In the genomic region with DNA sequence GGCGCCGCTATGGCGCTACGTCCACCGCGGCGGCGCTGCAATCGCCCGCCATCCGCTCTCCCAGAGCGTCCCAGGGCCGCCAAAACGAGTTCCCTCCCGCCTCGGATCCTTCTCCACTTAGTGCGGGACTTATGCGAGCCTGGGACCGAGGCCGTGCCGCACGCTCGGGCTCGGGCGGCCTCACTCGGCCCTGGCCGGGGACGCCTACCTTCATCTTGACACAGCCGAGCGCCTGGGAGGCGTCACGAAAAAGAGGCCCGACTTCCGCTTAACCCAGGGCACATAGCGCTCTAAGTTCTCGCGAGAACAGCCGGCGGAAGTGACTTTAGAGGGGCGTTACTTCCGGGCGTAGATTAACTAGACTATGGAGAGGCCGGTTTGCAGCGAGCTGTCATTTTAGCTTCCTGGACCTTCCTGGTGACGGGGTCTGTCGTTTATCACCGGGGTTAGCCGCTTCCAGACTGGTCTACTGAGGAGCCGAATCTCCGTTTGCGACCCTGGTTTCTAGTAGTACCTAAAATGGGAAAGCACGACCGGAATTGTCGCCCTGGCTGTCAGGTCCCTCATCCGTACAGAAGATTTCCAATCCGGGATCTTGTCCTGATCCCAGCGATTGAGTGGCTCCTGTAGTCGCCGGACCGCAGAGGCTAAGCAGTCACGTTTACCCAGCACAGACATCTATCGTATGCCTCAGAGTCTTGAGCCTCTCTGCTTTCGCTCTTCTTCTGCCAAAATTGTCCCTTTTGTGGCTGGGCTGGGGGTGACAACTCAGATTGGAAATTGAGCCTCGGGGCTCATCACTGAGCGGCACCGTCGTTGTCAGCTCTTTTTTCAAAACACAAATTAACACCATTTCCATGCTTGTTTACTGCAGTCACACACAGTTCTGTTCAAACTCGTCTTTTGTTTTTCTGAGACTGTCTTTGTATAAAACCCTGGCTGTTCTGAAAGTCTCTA, we compare ENCODE assay signal across 8 mouse cellular contexts. TPM values are rescaled to one million over a fixed set of nuclear protein-coding genes. Genes with fewer than 3 reads are reported as not detected.
DNase-seq lines count a peak whose midpoint lies in the region; ATAC-seq and TF ChIP-seq lines count a peak whose summit lies in the region.

A gene (minus strand): TSS at position 300 of the 957 bp plus-strand sequence.

- H3K4me1 ChIP-seq in G1E (ENCODE audit: insufficient read depth, low read depth, low read length), result peaks cover 31% of the 10 kb centered on the region
- peaks cover 13% of the 10 kb centered on the region; the same call in 1 of the 2 replicates for H3K4me1 ChIP-seq in forebrain, postnatal 0 days (ENCODE audit: insufficient read depth)
- H3K4me1 ChIP-seq in lung, embryonic 15.5 days, result peaks cover 12% of the 10 kb centered on the region

- H3K27me3 ChIP-seq in G1E (ENCODE audit: insufficient read depth, low read length), result no peaks in the 10 kb centered on the region
- H3K27me3 ChIP-seq in forebrain, postnatal 0 days (ENCODE audit: insufficient read depth, low read length), result no peaks in the 10 kb centered on the region
- no peaks in the 10 kb centered on the region for H3K27me3 ChIP-seq in lung, embryonic 15.5 days

- peak; percentile 76 for ATAC-seq in G1E (ENCODE audit: extremely low read depth, insufficient number of reproducible peaks, low FRiP score, poor library complexity, severe bottlenecking)
- peak; percentile 98 for ATAC-seq in forebrain, postnatal 0 days
- peak; percentile 97 for ATAC-seq in lung, embryonic 15.5 days (ENCODE audit: borderline replicate concordance, extremely low read depth, low FRiP score, low TSS enrichment)

- peak within 1 kb of the TSS; percentile 93 for H3K4me3 ChIP-seq in G1E (ENCODE audit: low read depth, low read length)
- H3K4me3 ChIP-seq in forebrain, postnatal 0 days (ENCODE audit: low read depth, low read length), result peak within 1 kb of the TSS; percentile 76
- peak within 1 kb of the TSS; percentile 77 for H3K4me3 ChIP-seq in lung, embryonic 15.5 days

- 1% methylated on average over 64 of the region's 68 CpGs for WGBS in forebrain, postnatal 0 days
- under 1% methylated on average over 68 of the region's 68 CpGs for WGBS in lung, embryonic 15.5 days

- peak; percentile 81 for DNase-seq in G1E (ENCODE audit: low spot score)
- peak; percentile 95 to 97 for DNase-seq in cerebellum, adult 18-20 months
- peak; percentile 99 for DNase-seq in forebrain, postnatal 0 days
- peak; percentile 96 for DNase-seq in heart, postnatal 4 days
- DNase-seq in layer of hippocampus, adult 8-10 months (ENCODE audit: low spot score in 2 of 2), result peak; percentile 96 to 97
- peak; percentile 92 for DNase-seq in ovary, adult 18-20 months (ENCODE audit: low spot score)
- DNase-seq in thymus, postnatal 0 days (ENCODE audit: low spot score), result peak; percentile 99

- peaks cover 47% of the 10 kb centered on the region for H3K36me3 ChIP-seq in G1E (replicated peaks)
- peaks cover 25% of the 10 kb centered on the region for H3K36me3 ChIP-seq in forebrain, postnatal 0 days (ENCODE audit: insufficient read depth)
- H3K36me3 ChIP-seq in lung, embryonic 15.5 days, result peaks cover 28% of the 10 kb centered on the region

- no peak for TF ChIP-seq CTCF in G1E (IDR thresholded peaks at IDR 0.05; ENCODE audit: low read depth, low read length)
- 0 out of 2 replicates have a peak, but pooled peaks have one; percentile 13 for TF ChIP-seq CTCF in forebrain, postnatal 0 days (IDR thresholded peaks at IDR 0.05; ENCODE audit: low read depth)

- H3K27ac ChIP-seq in forebrain, postnatal 0 days (ENCODE audit: low read depth, low read length), result peak within 1 kb of the TSS; percentile 86
- H3K27ac ChIP-seq in lung, embryonic 15.5 days, result peak within 1 kb of the TSS; percentile 94

- H3K9ac ChIP-seq in forebrain, postnatal 0 days, result peak within 1 kb of the TSS; percentile 95
- peak within 1 kb of the TSS; percentile 95 for H3K9ac ChIP-seq in lung, embryonic 15.5 days

- peak within 1 kb of the TSS; percentile 67 for H3K4me2 ChIP-seq in forebrain, postnatal 0 days (ENCODE audit: low read depth)
- H3K4me2 ChIP-seq in lung, embryonic 15.5 days, result peak within 1 kb of the TSS; percentile 89

- no peaks in the 10 kb centered on the region for H3K9me3 ChIP-seq in G1E (replicated peaks)
- H3K9me3 ChIP-seq in forebrain, postnatal 0 days (ENCODE audit: low read length), result no peaks in the 10 kb centered on the region
- no peaks in the 10 kb centered on the region for H3K9me3 ChIP-seq in lung, embryonic 15.5 days

RNA-seq across cellular contexts. Expression of the gene that starts here (rescaled TPM):
- total RNA-seq in G1E (2014; fragmentation: Nextera tagmentation) (3,999 and 4,209 TPM in 2 replicates), G1E (2017) (1,434 and 1,493 TPM in 2 replicates)
- 562 and 607 TPM in 2 replicates for polyA plus RNA-seq in G1E (2012)
- total RNA-seq in forebrain, postnatal 0 days (2014; rRNA removed), result 1,164 and 1,444 TPM in 2 replicates
- polyA plus RNA-seq in forebrain, postnatal 0 days (2015; fragmentation: Nextera tagmentation; extraction: Ambion mirVana), result 342 and 386 TPM in 2 replicates
- 100 to 1,000 TPM; 718 to 724 TPM for total RNA-seq in heart, postnatal 4 days (2021)
- total RNA-seq in layer of hippocampus, adult 8-10 months (2022), result 100 to 1,000 TPM; 398 to 518 (median 456) TPM
- 689 and 797 TPM in 2 replicates for polyA plus RNA-seq in lung, embryonic 15.5 days (2015; fragmentation: Nextera tagmentation; extraction: Ambion mirVana)
- 922 and 983 TPM in 2 replicates for polyA plus RNA-seq in thymus, postnatal 0 days (2015; fragmentation: Nextera tagmentation; extraction: Ambion mirVana)

Comparison
In these comparisons a context has a peak if more than half of its experiments do, and no peak if none do; other contexts are left out.
1. Peak in every context shown above with its lines: DNase-seq, ATAC-seq, H3K4me3 ChIP-seq and H3K27ac ChIP-seq.